Comparison of ENCODE assay signal across 18 mouse cellular contexts in the genomic region with DNA sequence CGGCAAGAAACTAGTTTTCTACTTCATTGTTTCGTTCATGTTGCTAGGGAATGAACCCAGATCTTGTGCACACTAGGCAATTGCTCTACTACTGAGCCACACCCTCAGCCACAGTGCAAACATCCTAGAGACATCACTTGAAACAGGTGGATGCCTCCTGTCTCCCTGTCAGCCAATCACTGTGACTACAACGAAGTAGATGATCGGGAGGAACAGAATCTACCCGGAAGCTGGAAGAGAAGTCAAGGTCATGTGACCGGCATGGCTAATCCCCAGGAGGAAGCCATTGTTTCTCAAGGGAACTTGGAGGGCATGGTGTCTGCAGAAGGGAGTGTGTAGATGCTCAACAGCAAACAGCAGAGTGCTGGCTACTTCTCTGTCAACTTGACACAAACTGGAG. TPM values are rescaled to one million over a fixed set of nuclear protein-coding genes. Genes with fewer than 3 reads are reported as not detected.
A peak's percentile ranks its signal among the peaks of the same experiment; 100 is the strongest.
DNase-seq lines count a peak whose midpoint lies in the region; ATAC-seq and TF ChIP-seq lines count a peak whose summit lies in the region.
"Had no signal": no experiment of that assay in that cellular context is flagged by ENCODE, and none has a peak within 500 bp of the region (broad histone marks: within the 10 kb centered on the region; RNA-seq: fewer than 3 reads in every experiment).

No protein-coding gene starts in this region.

- no peaks in the 10 kb centered on the region for H3K36me3 ChIP-seq in CH12.LX (replicated peaks in 1 of 2; ENCODE audit: control insufficient read depth in 1 of 2, insufficient read depth in 1 of 2, low read length in 1 of 2)
- H3K36me3 ChIP-seq in hindbrain, postnatal 0 days (ENCODE audit: insufficient read depth, low read length), result no peaks in the 10 kb centered on the region
- H3K36me3 ChIP-seq: embryonic facial prominence, embryonic 10.5 days; embryonic facial prominence, embryonic 12.5 days; forebrain, embryonic 15.5 days had no signal

- H3K4me2 ChIP-seq in CH12.LX (ENCODE audit: insufficient read depth, low read depth, poor library complexity, severe bottlenecking), result no peak overlapping the region
- no peak overlapping the region for H3K4me2 ChIP-seq in hindbrain, postnatal 0 days (ENCODE audit: low read depth, low read length)
- H3K4me2 ChIP-seq: embryonic facial prominence, embryonic 12.5 days; forebrain, embryonic 13.5 days; forebrain, embryonic 15.5 days had no signal

- no peak for TF ChIP-seq RAD21 in CH12.LX (IDR thresholded peaks at IDR 0.05; ENCODE audit: low read depth, low read length)

- no peaks in the 10 kb centered on the region for H3K27me3 ChIP-seq in CH12.LX (replicated peaks)
- H3K27me3 ChIP-seq in hindbrain, postnatal 0 days (ENCODE audit: insufficient read depth, low read length), result no peaks in the 10 kb centered on the region
- H3K27me3 ChIP-seq: embryonic facial prominence, embryonic 12.5 days; forebrain, embryonic 13.5 days; forebrain, embryonic 15.5 days had no signal

- 86% methylated on average over 6 of the region's 6 CpGs for WGBS in hindbrain, postnatal 0 days

- no peak overlapping the region for H3K9ac ChIP-seq in CH12.LX (ENCODE audit: insufficient read depth, low read depth)
- H3K9ac ChIP-seq in hindbrain, postnatal 0 days (replicated peaks; ENCODE audit: low read length), result no peak overlapping the region
- H3K9ac ChIP-seq: embryonic facial prominence, embryonic 12.5 days; forebrain, embryonic 13.5 days; forebrain, embryonic 15.5 days; forebrain, postnatal 0 days had no signal

- no peaks in the 10 kb centered on the region for H3K79me2 ChIP-seq in CH12.LX (replicated peaks; ENCODE audit: control insufficient read depth, extremely low read depth, insufficient read depth, poor library complexity, severe bottlenecking)

- DNase-seq in CH12.LX (ENCODE audit: extremely low read depth) (no peak), ES-CJ7 (ENCODE audit: low read depth, low spot score) (peak; percentile 51), ZHBTc4 (ENCODE audit: low read depth, low spot score) (peak; percentile 36)
- no peak for DNase-seq in adrenal gland, postnatal 25 days
- no peak for DNase-seq in hindbrain, postnatal 0 days (ENCODE audit: low spot score)
- DNase-seq: adrenal gland, adult 2 months; adrenal gland, postnatal 10 days; adrenal gland, postnatal 36 days; cerebellum, adult 11-12 months; cerebellum, adult 2 months; cerebellum, adult 9-10 months; cerebellum, postnatal 10 days; cerebellum, postnatal 25 days; forebrain, postnatal 0 days had no signal

- in situ Hi-C loops in CH12.LX (cut with MboI; ENCODE audit: low pct_ligation_motif_present, low pct_unique_long_range_greater_than_20kb, low sequenced_read_pairs), result no loop called here

- H3K4me3 ChIP-seq in CH12.LX (replicated peaks in 1 of 3; ENCODE audit: low read depth in 2 of 3, low read length in 2 of 3, poor library complexity in 1 of 3), result no peak overlapping the region
- no peak overlapping the region for H3K4me3 ChIP-seq in hindbrain, postnatal 0 days (ENCODE audit: low read length)
- H3K4me3 ChIP-seq: embryonic facial prominence, embryonic 10.5 days; embryonic facial prominence, embryonic 12.5 days; forebrain, embryonic 13.5 days; forebrain, embryonic 15.5 days had no signal

- dilution Hi-C loops in CH12.LX (cut with MboI; ENCODE audit: extremely low pct_ligation_motif_present, extremely low pct_unique_long_range_greater_than_20kb, low sequenced_read_pairs), result no loop called here

- H3K4me1 ChIP-seq in CH12.LX (ENCODE audit: control insufficient read depth in 1 of 2, insufficient read depth in 2 of 2), result peaks cover 0 to 5% of the 10 kb centered on the region in 2 experiments; a peak in 1 of 4 replicates
- no peaks in the 10 kb centered on the region for H3K4me1 ChIP-seq in hindbrain, postnatal 0 days (ENCODE audit: insufficient read depth, low read length)
- H3K4me1 ChIP-seq: embryonic facial prominence, embryonic 10.5 days had no signal

- H3K27ac ChIP-seq in CH12.LX (ENCODE audit: insufficient read depth, low read depth), result no peak overlapping the region
- H3K27ac ChIP-seq in hindbrain, postnatal 0 days, result no peak overlapping the region
- H3K27ac ChIP-seq: embryonic facial prominence, embryonic 10.5 days; embryonic facial prominence, embryonic 12.5 days; forebrain, embryonic 13.5 days; forebrain, embryonic 15.5 days had no signal

- no peaks in the 10 kb centered on the region for H3K9me3 ChIP-seq in CH12.LX (replicated peaks; ENCODE audit: low read length)
- H3K9me3 ChIP-seq in hindbrain, postnatal 0 days (ENCODE audit: low read length), result no peaks in the 10 kb centered on the region
- H3K9me3 ChIP-seq: embryonic facial prominence, embryonic 10.5 days; embryonic facial prominence, embryonic 12.5 days; forebrain, embryonic 13.5 days; forebrain, embryonic 15.5 days had no signal

- TF ChIP-seq CTCF in CH12.LX (conservative IDR thresholded peaks at IDR 0.05 in 1 of 2, IDR thresholded peaks at IDR 0.05 in 1 of 2; ENCODE audit: low read depth in 2 of 2, low read length in 2 of 2), result no peak
- no peak for TF ChIP-seq CTCF in hindbrain, postnatal 0 days (IDR thresholded peaks at IDR 0.05; ENCODE audit: low read depth)

- no peak for ATAC-seq in hindbrain, postnatal 0 days
- ATAC-seq: forebrain, embryonic 13.5 days; forebrain, embryonic 15.5 days; forebrain, postnatal 0 days had no signal

- TF ChIP-seq EP300 in CH12.LX (IDR thresholded peaks at IDR 0.05; ENCODE audit: low read length), result no peak

- TF ChIP-seq POLR2A in CH12.LX (IDR thresholded peaks at IDR 0.05; ENCODE audit: low read depth, low read length), result no peak

TF ChIP-seq in CH12.LX, 34 proteins besides CTCF, POLR2A, EP300 and RAD21:
- peak; percentile 22; the same call in 1 of the 2 replicates for TF ChIP-seq USF1 (IDR thresholded peaks at IDR 0.05; ENCODE audit: low read depth, low read length)
- TF ChIP-seq UBTF (IDR thresholded peaks at IDR 0.05; ENCODE audit: low read depth, low read length), result no peak
- peak; percentile 32; the same call in 1 of the 2 replicates for TF ChIP-seq USF2 (conservative IDR thresholded peaks at IDR 0.05; ENCODE audit: low read depth, low read length)

RNA-seq across cellular contexts. Expression of gene Gpr161, which starts 20.6 kb away (rescaled TPM):
- total RNA-seq in CH12.LX (2012; rRNA removed) (0.08 and 0.17 TPM in 2 replicates), CH12.LX (2014; rRNA removed) (0.09 TPM in 1 of 2 replicates, not detected in the other)
- 0.11 and 0.23 TPM in 2 replicates for polyA plus RNA-seq in CH12.LX (2012; ENCODE audit: insufficient read length, low read depth)
- 1.00 and 1.3 TPM in 2 replicates for total RNA-seq in adrenal gland, postnatal 25 days (2021)
- 49.7 and 52.0 TPM in 2 replicates for total RNA-seq in hindbrain, postnatal 0 days (2014; rRNA removed)
- polyA plus RNA-seq in hindbrain, postnatal 0 days (2015; fragmentation: Nextera tagmentation; extraction: Ambion mirVana), result 2.1 and 2.4 TPM in 2 replicates

RNA-seq across cellular contexts. Expression of gene Tiprl, which starts 38.1 kb away (rescaled TPM):
- 34.0 and 36.1 TPM in 2 replicates for total RNA-seq in CH12.LX (2012; rRNA removed)
- 82.2 and 83.2 TPM in 2 replicates for total RNA-seq in CH12.LX (2014; rRNA removed)
- 45.7 and 55.1 TPM in 2 replicates for polyA plus RNA-seq in CH12.LX (2012; ENCODE audit: insufficient read length, low read depth)
- total RNA-seq in adrenal gland, postnatal 25 days (2021), result 39.8 and 54.2 TPM in 2 replicates
- total RNA-seq in hindbrain, postnatal 0 days (2014; rRNA removed), result 37.1 and 37.9 TPM in 2 replicates
- polyA plus RNA-seq in hindbrain, postnatal 0 days (2015; fragmentation: Nextera tagmentation; extraction: Ambion mirVana), result 124 and 129 TPM in 2 replicates

Comparison
In these comparisons a context has a peak if more than half of its experiments do, and no peak if none do; other contexts are left out.
1. DNase-seq: peak in ES-CJ7 (single experiment) and ZHBTc4 (single experiment); none in CH12.LX (single experiment), adrenal gland, postnatal 25 days (single experiment) and hindbrain, postnatal 0 days (single experiment).
2. RNA of gene Gpr161, which starts 20.6 kb away (total RNA-seq): 49.7 to 52.0 TPM in hindbrain, postnatal 0 days; 1.00 to 1.3 TPM in adrenal gland, postnatal 25 days and 0.08 to 0.17 TPM in CH12.LX; every median in the first group is over 10 times any median in the second.